Mouse (Mus musculus) induced T-regulatory cell, adult 2 months (primary cell): ENCODE measurements around the gene Bves.

Experiments
- DNase-seq: peaks from one replicate; pipeline ENCODE4 v3.0.0-alpha.2; 2012; ENCODE audit warnings: low read depth

The Bves gene

DNA sequence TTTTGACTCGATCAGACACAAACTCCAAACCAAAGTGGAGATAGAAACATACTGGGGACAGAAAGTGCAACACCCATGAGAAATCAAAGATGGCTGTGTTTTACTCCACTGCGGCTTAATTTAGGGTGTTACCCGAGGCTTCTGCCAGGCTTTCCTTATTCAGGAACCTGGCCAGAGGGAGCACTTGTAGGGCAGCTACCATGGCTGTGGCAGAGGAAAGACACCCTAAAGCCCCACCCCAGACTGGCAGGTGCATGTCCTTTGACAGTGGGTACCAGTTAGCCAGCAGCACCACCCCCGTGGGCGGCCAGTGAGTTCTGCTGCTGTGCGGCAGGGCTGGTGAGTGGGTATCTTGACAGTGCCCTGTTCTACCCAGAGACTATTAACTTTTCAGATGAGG is 20.5 kb downstream of the Bves start:
- DNase-seq, result no peak

- DNase-seq, result no peak
Observed at GRCm38 (mm10) chr10:45363396-45363795, 27.8 kb downstream of the Bves start.

- DNase-seq, result no peak
Observed at GRCm38 (mm10) chr10:45366987-45367705, 31.6 kb downstream of the Bves start.

DNA sequence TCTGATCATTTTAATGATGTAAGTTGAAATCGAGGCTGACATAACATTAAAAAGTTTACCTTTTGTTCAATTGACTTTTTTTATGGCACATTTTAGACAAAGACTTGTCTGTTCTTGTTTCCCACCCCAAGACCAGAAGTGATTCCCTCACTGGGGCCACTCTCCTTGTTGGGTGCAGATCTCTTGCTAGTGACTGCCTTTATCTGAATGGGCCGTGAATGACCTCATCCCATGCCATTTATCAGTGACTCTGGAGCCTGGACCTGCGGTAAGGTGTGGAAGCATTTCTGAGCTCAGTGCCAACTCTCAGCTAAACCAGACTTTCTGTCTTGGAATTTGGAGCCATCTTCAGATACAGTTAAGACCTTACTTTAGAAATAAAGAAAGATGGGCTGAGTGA is 34.1 kb downstream of the Bves start:
- no peak for DNase-seq

GRCm38 (mm10) chr10:45370545-45370944 is 35.0 kb downstream of the Bves start:
- no peak for DNase-seq

GRCm38 (mm10) chr10:45372994-45373692 is 37.6 kb downstream of the Bves start:
- DNase-seq, result peak; percentile 63

DNA sequence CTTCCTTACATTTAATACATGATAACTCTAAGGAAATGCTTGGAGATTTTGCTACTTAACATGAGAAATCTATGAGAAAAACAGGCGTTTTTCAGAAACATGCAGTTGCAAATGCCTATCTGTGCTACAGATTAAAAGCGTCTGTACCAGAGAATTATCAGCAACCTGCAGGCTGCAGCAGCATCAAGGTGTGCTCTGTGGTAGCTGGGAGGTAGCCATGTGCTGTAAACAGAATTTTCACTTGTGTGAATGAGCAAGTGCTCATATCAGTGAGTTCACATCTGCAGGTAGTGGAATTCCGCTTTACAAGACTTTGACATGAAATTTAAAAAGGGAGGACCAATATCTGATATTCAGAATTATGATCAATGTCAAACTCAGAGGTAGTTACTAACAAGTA is 42.7 kb downstream of the Bves start:
- DNase-seq, result no peak

GRCm38 (mm10) chr10:45381937-45382636 is 46.5 kb downstream of the Bves start:
- DNase-seq, result peak; percentile 6

- DNase-seq, result no peak
Observed at GRCm38 (mm10) chr10:45382637-45382958, 47.0 kb downstream of the Bves start.

DNA sequence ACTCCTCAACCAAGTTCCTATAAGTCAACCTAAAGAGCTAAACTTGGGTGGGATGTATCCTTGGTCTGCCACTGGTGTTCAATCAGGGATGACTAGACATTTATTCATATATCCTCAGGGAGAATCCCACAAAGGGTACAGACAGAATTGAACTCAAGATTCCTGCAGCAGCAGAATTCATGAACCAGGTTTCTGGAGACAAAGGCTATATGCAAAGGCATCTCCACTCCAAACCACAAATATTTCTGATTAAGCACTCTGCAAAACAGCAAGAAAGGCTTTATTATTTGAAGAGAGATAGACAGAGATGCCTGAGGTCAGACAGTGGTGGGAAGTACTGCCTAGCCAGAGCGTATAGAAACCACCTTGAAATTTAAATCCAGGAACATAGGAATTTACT is 62.6 kb downstream of the Bves start:
- DNase-seq, result no peak

GRCm38 (mm10) chr10:45399702-45400243 is 64.2 kb downstream of the Bves start:
- DNase-seq, result no peak

DNA sequence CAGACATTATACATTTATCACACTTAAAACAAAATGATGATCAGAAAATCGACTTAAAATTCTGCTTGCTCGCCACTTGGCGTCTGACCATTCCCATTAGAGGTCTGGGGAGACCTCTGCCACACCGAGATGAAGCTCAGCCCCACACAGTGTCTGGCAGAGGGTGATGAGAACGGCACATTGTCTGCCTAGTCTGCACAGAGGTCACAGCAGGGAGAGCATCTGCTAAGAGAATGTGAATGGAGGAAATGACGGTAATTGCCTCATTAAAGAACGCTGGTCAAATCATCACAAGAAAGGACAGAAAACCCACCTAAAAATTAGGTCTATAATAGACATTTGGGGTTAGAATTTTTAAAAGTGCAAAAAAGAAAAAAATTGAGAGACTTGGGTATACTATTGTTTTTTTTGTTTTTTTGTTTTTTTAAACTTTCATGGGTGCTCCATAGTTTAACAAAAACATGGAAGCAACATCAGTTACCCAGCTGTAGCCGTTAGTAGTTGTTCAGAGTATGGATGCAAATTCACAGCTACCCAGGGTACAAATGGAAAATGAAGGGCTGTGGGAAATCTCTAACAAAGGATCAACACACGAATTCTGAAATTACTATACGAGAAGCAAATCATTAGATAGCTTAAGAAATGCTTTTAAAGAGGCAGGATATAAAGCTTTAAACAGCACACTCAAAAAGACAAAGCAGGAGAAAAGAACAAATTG is 75.2 kb downstream of the Bves start:
- DNase-seq, result no peak

GRCm38 (mm10) chr10:45411741-45412140 is 76.2 kb downstream of the Bves start:
- DNase-seq, result no peak

- DNase-seq, result no peak
Observed at GRCm38 (mm10) chr10:45412144-45412543, 76.6 kb downstream of the Bves start.
